Mouse (Mus musculus) limb, embryonic 10.5 days (tissue): ENCODE results near the gene Dennd2d. TPM values are rescaled to one million over a fixed set of nuclear protein-coding genes. Genes with fewer than 3 reads are reported as not detected.
A peak's percentile ranks its signal among the peaks of the same experiment; 100 is the strongest.

Experiments used
- DNase-seq: peaks from one replicate; pipeline ENCODE4 v3.0.0-alpha.2; 2017; ENCODE audit warnings: low spot score
- H3K27ac ChIP-seq: fragments of 300-500 bp; sonication (generic); 2 replicates; pipeline ENCODE4 v1.5.1; 2016; ENCODE audit warnings: mild to moderate bottlenecking
- H3K27me3 ChIP-seq: fragments of 300-500 bp; sonication (generic); 2 replicates; pipeline ENCODE4 v1.6.1; 2016; ENCODE audit warnings: low read depth, mild to moderate bottlenecking; ENCODE audit not compliant: poor library complexity, severe bottlenecking
- H3K36me3 ChIP-seq: fragments of 300-500 bp; sonication (generic); 2 replicates; pipeline ENCODE4 v1.6.1; 2016; ENCODE audit warnings: mild to moderate bottlenecking, moderate library complexity
- H3K4me1 ChIP-seq: fragments of 300-500 bp; sonication (generic); 2 replicates; pipeline ENCODE4 v1.6.1; 2016
- H3K4me3 ChIP-seq: fragments of 300-500 bp; sonication (generic); 2 replicates; pipeline ENCODE4 v1.5.1; 2016; ENCODE audit warnings: mild to moderate bottlenecking, moderate library complexity
- H3K9me3 ChIP-seq: fragments of 300-500 bp; sonication (generic); replicated peaks from 2 replicates; pipeline ENCODE4 v1.6.1; 2016; ENCODE audit warnings: mild to moderate bottlenecking
- WGBS: fragments of 180-500 bp; shearing (Covaris S2); methylation state at CpG from one replicate; pipeline ENCODE4 v1.1.7; 2016; 5-methylcytosine and 5-hydroxymethylcytosine counted together
- polyA plus RNA-seq: library from polyadenylated mRNA; unstranded; fragments of >200 nt; fragmentation: Nextera tagmentation; extraction: Ambion mirVana; gene quantifications from 2 replicates; pipeline ENCODE4 v1.2.1, GENCODE M21; 2016

Gene Dennd2d
- polyA plus RNA-seq, 1 experiment from 2014 or later: 2.2 TPM

DNA sequence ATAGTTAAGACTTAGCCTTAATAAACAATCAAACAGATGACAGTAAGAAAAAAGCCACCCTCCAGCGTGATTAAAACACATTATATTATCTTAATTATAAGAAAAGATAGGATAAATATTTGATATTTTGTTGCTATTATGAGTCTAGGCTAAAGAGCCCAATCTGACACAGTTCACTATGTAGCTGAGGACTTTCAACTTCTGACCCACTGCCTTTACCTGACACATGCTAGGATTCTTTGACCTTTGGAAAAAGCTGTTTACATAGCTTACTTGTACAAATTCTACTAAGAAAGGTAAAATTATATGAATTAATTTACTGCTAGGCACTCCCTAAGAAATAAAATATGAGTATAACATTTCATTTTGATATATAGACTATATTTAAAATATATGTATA, 28.5 kb downstream of the Dennd2d start:
- Histone ChIP-seq H3K27ac (no peak overlapping the region), H3K9me3 (no peaks in the 10 kb centered on the region), H3K4me3 (no peak overlapping the region), H3K36me3 (peaks cover 2% of the 10 kb centered on the region; the same call in 1 of the 2 replicates), H3K4me1 (no peaks in the 10 kb centered on the region), H3K27me3 (no peaks in the 10 kb centered on the region)
- WGBS: 86% methylated on average over 1 of the region's 1 CpGs
- DNase-seq: no peak

GRCm38 (mm10) chr3:106515016-106515415, 32.8 kb downstream of the Dennd2d start:
- no peaks in the 10 kb centered on the region for H3K4me1 ChIP-seq
- WGBS: 94% methylated on average over 6 of the region's 6 CpGs
- no peak overlapping the region for H3K27ac ChIP-seq
- H3K4me3 ChIP-seq: no peak overlapping the region
- H3K36me3 ChIP-seq: peaks cover 4% of the 10 kb centered on the region; the same call in 1 of the 2 replicates
- no peaks in the 10 kb centered on the region for H3K27me3 ChIP-seq
- DNase-seq: no peak
- no peaks in the 10 kb centered on the region for H3K9me3 ChIP-seq

- WGBS: 90% methylated on average over 1 of the region's 1 CpGs
- no peak for DNase-seq
- Histone ChIP-seq H3K4me1 (no peaks in the 10 kb centered on the region), H3K27me3 (no peaks in the 10 kb centered on the region), H3K36me3 (peaks cover 3% of the 10 kb centered on the region; the same call in 1 of the 2 replicates), H3K9me3 (no peaks in the 10 kb centered on the region), H3K4me3 (no peak overlapping the region), H3K27ac (no peak overlapping the region)
These were observed 40.5 kb downstream of the Dennd2d start for GRCm38 (mm10) chr3:106522730-106523129.

DNA sequence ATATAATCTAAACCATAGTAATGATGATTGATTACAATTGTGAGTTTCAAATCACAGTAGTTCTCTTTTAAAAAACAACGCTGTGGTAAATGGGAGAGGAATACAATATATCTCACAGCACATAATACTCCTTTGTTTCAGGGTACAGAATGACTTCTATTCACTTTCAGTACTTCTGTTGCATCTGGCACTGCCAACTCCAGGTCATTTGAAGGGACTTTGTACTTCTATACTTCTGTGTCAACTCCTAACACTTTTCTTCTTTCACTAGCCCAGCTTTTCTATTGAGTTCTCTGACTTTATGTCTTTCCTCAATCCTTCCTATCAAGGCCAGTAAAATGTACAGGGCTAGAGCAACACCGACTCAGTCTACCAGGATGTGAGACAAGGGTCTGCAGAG, 44.2 kb downstream of the Dennd2d start:
- no peaks in the 10 kb centered on the region for H3K27me3 ChIP-seq
- no peaks in the 10 kb centered on the region for H3K4me1 ChIP-seq
- H3K9me3 ChIP-seq: no peaks in the 10 kb centered on the region
- no peaks in the 10 kb centered on the region; the same call in 1 of the 2 replicates for H3K36me3 ChIP-seq
- no peak overlapping the region for H3K4me3 ChIP-seq
- no peak for DNase-seq
- no peak overlapping the region for H3K27ac ChIP-seq
- WGBS: 91% methylated on average over 2 of the region's 2 CpGs

GRCm38 (mm10) chr3:106528032-106528431, 45.8 kb downstream of the Dennd2d start:
- Histone ChIP-seq H3K9me3 (no peaks in the 10 kb centered on the region), H3K27ac (no peak overlapping the region), H3K4me1 (no peaks in the 10 kb centered on the region), H3K4me3 (no peak overlapping the region), H3K27me3 (no peaks in the 10 kb centered on the region), H3K36me3 (no peaks in the 10 kb centered on the region; the same call in 1 of the 2 replicates)
- no peak for DNase-seq
- WGBS: 97% methylated on average over 2 of the region's 2 CpGs

DNA sequence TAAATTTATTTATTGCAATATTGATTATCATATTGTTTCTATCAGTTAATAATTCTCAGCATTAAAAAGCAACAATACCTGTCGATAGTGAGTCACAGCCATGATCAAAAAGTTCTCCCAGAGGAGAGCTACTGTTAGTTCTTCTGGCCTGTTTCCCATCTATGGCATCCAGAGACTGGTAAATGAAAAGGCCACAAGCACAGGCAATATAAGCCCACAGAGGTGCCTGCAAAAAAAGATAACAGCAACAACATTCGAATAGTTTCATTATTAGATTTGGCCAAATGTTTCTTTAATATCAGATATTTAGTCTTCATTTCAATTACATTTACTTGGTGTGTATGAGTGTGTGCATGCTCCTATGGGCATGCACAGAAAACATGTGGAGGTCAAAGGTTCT, 51.1 kb downstream of the Dennd2d start:
- Histone ChIP-seq H3K4me3 (no peak overlapping the region), H3K9me3 (no peaks in the 10 kb centered on the region), H3K36me3 (peaks cover 17% of the 10 kb centered on the region), H3K4me1 (no peaks in the 10 kb centered on the region), H3K27ac (no peak overlapping the region), H3K27me3 (no peaks in the 10 kb centered on the region)
- 92% methylated on average over 2 of the region's 2 CpGs for WGBS
- DNase-seq: no peak

DNA sequence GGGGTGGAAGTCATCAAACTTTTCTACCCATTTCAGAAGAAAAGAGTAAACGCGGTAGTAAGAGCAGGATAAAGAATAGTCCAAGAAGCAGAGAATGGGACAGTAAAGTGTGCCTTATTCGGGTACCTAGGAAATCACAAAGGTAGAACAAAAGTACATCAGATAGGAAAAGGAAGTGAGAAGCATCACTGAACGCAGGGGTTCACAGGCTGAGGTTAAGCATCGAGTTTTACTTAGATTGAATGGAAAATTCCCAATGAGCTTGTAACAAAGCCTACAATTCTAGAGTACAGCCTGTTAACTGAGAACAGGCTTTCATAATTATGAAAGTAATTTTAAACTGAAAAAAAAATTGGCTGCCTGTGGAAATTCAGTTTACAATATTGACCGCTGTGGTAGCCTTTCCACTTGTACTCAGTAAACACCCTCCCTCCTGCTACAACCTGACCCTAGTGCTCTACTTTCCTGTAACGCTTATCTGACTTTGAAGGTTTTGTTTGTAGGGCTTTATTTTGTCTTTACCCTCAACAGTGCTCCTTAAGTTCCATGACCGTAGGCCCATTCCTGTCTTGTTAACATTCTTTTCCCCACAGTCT, 62.6 kb downstream of the Dennd2d start:
- DNase-seq: no peak
- Histone ChIP-seq H3K27ac (no peak overlapping the region), H3K9me3 (no peaks in the 10 kb centered on the region), H3K36me3 (no peaks in the 10 kb centered on the region), H3K4me1 (peaks cover 11% of the 10 kb centered on the region; the same call in 1 of the 2 replicates), H3K4me3 (no peak overlapping the region), H3K27me3 (no peaks in the 10 kb centered on the region)
- WGBS: 91% methylated on average over 8 of the region's 8 CpGs

DNA sequence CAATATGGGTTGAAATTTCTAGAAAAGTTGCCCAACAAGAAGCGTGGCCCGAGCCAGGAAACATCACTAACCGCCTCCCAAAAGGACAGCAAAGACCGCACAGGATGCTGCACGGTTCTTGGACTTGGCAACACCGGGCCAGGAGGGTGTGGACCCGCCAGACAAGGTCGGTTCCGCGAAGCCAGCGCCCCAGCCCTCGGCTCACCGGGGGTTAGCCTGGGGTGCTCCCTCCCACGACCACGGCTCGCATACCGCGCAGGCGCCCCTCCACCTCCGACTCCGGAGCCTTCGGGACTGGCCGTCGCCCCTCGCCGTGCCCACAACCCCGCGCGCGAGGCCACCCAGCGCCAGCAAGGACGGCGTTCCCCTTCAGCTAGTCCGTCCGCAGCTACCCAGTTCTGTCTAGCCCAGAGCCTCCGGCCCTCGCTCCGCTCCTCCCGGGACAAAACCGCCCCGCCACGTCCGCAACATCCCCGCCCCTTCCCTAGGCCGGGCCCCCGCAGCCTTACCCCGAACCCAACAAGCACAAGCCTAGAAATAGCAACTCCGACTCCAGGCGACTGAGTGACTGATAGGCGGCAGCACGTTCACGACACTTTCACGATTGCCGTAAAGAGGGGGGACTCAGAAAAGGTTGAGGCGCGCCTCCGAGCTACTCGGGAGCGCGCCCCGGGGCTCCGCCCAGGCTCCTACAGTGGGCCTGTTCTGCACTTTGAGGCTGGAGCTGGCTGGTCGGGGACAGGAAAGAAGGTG, 65.1 kb downstream of the Dennd2d start, which contains the start of the genes Dram2 and Cept1:
TSS of gene Dram2 (plus strand) at position 628 of the 753 bp plus-strand sequence.
TSS of gene Cept1 (minus strand) at position 632 of the 753 bp plus-strand sequence.
- WGBS: under 1% methylated on average over 63 of the region's 63 CpGs
- Histone ChIP-seq H3K4me3 (peak within 1 kb of the TSS; percentile 78), H3K4me1 (peaks cover 11% of the 10 kb centered on the region; the same call in 1 of the 2 replicates), H3K36me3 (no peaks in the 10 kb centered on the region), H3K27me3 (no peaks in the 10 kb centered on the region), H3K27ac (peak within 1 kb of the TSS; percentile 96), H3K9me3 (no peaks in the 10 kb centered on the region)
- peak; percentile 91 for DNase-seq

GRCm38 (mm10) chr3:106547924-106548539, 65.8 kb downstream of the Dennd2d start:
- Histone ChIP-seq H3K9me3 (no peaks in the 10 kb centered on the region), H3K27me3 (no peaks in the 10 kb centered on the region), H3K27ac (peak overlapping the region; percentile 96), H3K4me1 (peaks cover 11% of the 10 kb centered on the region; the same call in 1 of the 2 replicates), H3K4me3 (peak overlapping the region; percentile 78), H3K36me3 (no peaks in the 10 kb centered on the region)
- under 1% methylated on average over 27 of the region's 27 CpGs for WGBS
- no peak for DNase-seq

DNA sequence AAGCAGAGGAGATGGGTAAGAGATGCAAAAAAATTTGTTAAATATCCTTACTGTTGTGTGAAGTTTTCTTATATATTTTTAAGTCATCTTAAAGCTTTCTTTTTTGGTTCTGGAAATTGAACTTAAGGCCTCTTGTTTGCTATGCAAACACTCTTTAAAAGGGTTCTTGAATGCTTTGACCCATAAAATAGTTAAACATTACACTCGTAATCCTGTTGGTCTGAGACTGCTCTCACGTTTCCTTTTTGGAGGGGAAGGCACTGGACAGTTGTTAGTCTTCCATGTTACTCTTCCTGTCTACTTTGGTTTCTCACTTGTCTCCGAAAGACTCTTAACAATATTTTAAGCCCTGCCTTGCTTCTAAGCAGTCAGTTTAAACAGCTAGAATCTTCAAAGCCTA, 66.8 kb downstream of the Dennd2d start:
- H3K27me3 ChIP-seq: no peaks in the 10 kb centered on the region
- WGBS: 73% methylated on average over 3 of the region's 3 CpGs
- H3K36me3 ChIP-seq: 0 out of 2 replicates have a peak, but pooled peaks cover 6% of the 10 kb centered on the region
- H3K4me3 ChIP-seq: no peak overlapping the region
- no peak for DNase-seq
- no peak overlapping the region for H3K27ac ChIP-seq
- H3K9me3 ChIP-seq: no peaks in the 10 kb centered on the region
- peaks cover 11% of the 10 kb centered on the region; the same call in 1 of the 2 replicates for H3K4me1 ChIP-seq
